Mouse (Mus musculus) heart, embryonic 16.5 days (tissue): ENCODE data around the gene Cybb. TPM values are rescaled to one million over a fixed set of nuclear protein-coding genes. Genes with fewer than 3 reads are reported as not detected.
"Not testable (repeated sequence)": the region's sequence is repeated elsewhere in the genome, so short reads cannot be mapped to it uniquely, and the experiment has no call there.

Experiments used
- ATAC-seq: fragments of 200-750 bp; cut with Nextera tagmentation; replicated peaks from 2 replicates; pipeline ENCODE4 v1.8.0; 2017; ENCODE audit warnings: moderate number of reproducible peaks; ENCODE audit not compliant: insufficient read depth, low FRiP score; ENCODE audit errors: extremely low read depth
- H3K27ac ChIP-seq: fragments of 300-500 bp; sonication (generic); 2 replicates; pipeline ENCODE4 v1.5.1; 2014; ENCODE audit warnings: mild to moderate bottlenecking, low read length, control low read depth, moderate library complexity
- H3K27me3 ChIP-seq: fragments of 300-500 bp; sonication (generic); 2 replicates; pipeline ENCODE4 v1.6.1; 2014; ENCODE audit warnings: low read length, mixed read lengths; ENCODE audit not compliant: control insufficient read depth, insufficient read depth
- H3K36me3 ChIP-seq: fragments of 300-500 bp; sonication (generic); 2 replicates; pipeline ENCODE4 v1.6.1; 2014; ENCODE audit not compliant: control insufficient read depth, insufficient read depth
- H3K4me1 ChIP-seq: fragments of 300-500 bp; sonication (generic); 2 replicates; pipeline ENCODE4 v1.6.1; 2014; ENCODE audit warnings: low read length, mixed read lengths; ENCODE audit not compliant: control insufficient read depth, insufficient read depth
- H3K4me2 ChIP-seq: fragments of 300-500 bp; sonication (generic); 2 replicates; pipeline ENCODE4 v1.6.1; 2014; ENCODE audit warnings: low read depth, mild to moderate bottlenecking, control low read depth, low read length
- H3K4me3 ChIP-seq: fragments of 300-500 bp; sonication (generic); 2 replicates; pipeline ENCODE4 v1.5.1; 2014; ENCODE audit warnings: mild to moderate bottlenecking, control low read depth, low read length
- H3K9ac ChIP-seq: fragments of 300-500 bp; sonication (generic); 2 replicates; pipeline ENCODE4 v1.6.1; 2014; ENCODE audit warnings: low read length, control low read depth
- H3K9me3 ChIP-seq: fragments of 300-500 bp; sonication (generic); replicated peaks from 2 replicates; pipeline ENCODE4 v1.6.1; 2016; ENCODE audit warnings: low read length; ENCODE audit not compliant: control insufficient read depth
- WGBS: fragments of 180-500 bp; shearing (Covaris S2); extraction: QIAGEN DNeasy Blood & Tissue Kit; methylation state at CpG from one replicate; pipeline ENCODE4 v1.1.7; 2014; 5-methylcytosine and 5-hydroxymethylcytosine counted together
- polyA plus RNA-seq: library from polyadenylated mRNA; unstranded; fragments of >200 nt; fragmentation: Nextera tagmentation; extraction: Ambion mirVana; gene quantifications from 2 replicates; pipeline ENCODE4 v1.2.1, GENCODE M21; 2015

Gene Cybb
- polyA plus RNA-seq, result 2.2 and 2.3 TPM in 2 replicates

DNA sequence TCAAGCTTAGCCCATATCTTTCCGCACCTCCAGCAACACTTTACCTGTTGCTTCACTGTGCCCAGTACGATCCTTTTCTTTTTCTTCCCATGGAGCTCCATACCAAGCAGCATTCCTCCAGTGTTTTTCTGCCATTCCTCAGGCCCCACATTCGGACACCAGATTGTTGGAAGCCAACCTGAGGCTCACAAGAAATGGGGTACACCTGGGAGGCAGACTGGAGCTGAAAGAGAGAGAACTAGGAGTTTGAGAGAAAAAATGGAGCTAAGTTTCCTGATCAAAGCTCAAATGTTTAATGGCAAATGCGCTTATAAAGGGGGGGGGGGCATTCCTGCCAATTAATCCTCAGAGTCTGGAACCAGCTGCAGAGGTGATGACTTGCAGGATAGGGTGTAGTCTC is at the start of gene Cybb:
Cybb (minus strand) TSS at position 101 of the 400 bp plus-strand sequence.
- H3K9me3 ChIP-seq, result no peaks in the 10 kb centered on the region
- H3K4me2 ChIP-seq, result no peak within 1 kb of the TSS
- ATAC-seq, result no peak
- no peaks in the 10 kb centered on the region for H3K4me1 ChIP-seq
- H3K27ac ChIP-seq, result no peak within 1 kb of the TSS
- H3K27me3 ChIP-seq, result no peaks in the 10 kb centered on the region
- H3K36me3 ChIP-seq, result no peaks in the 10 kb centered on the region
- no peak within 1 kb of the TSS for H3K9ac ChIP-seq
- no peak within 1 kb of the TSS for H3K4me3 ChIP-seq
- WGBS, result 74% methylated on average over 4 of the region's 4 CpGs

DNA sequence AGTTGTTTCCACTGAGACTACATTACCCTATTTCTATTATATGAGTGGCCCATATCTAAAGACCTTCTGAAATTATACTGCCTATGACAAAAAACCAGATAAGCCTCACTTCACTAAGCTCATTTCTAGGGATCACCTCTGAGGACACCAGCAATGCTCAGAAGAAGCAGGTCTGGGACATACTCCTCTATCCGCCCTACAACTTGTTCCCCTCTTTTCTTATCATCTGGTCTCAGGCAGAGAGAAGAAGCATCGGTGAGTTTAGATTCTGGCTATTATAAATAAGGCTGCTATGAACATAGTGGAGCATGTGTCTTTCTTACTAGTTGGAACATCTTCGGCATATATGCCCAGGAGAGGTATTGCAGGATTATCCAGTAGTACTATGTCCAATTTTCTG is 49.3 kb upstream of the Cybb start:
- no peak for ATAC-seq
- Histone ChIP-seq H3K9me3 (no peaks in the 10 kb centered on the region), H3K4me3 (no peak overlapping the region), H3K4me1 (no peaks in the 10 kb centered on the region), H3K27me3 (no peaks in the 10 kb centered on the region), H3K4me2 (no peak overlapping the region), H3K9ac (no peak overlapping the region), H3K27ac (no peak overlapping the region), H3K36me3 (no peaks in the 10 kb centered on the region)
- WGBS, result 80% methylated on average over 3 of the region's 3 CpGs

DNA sequence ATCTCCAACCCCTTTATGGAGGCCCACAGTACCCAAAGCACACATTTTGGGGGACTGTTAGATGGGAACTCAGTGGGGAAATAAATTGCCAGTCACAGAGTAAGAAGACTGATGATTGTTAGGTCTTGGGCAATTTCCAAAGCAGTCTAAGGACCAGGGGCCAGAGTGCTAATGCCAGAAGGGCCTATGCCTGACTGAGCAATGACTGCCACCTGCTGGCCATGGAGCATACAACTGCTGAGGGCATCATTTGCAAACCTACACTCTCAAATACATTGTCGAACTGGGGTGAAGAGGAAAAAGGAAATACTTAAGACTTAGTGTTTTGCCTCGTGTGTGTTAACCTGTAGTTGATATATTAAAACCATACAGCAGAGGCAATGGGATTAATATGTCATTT is 32.4 kb upstream of the Cybb start:
- not testable (repeated sequence) for H3K4me3 ChIP-seq, H3K27me3 ChIP-seq, H3K36me3 ChIP-seq, H3K9ac ChIP-seq, ATAC-seq, H3K4me2 ChIP-seq, H3K9me3 ChIP-seq, H3K27ac ChIP-seq, H3K4me1 ChIP-seq
- WGBS, result 23% methylated on average over 2 of the region's 2 CpGs

DNA sequence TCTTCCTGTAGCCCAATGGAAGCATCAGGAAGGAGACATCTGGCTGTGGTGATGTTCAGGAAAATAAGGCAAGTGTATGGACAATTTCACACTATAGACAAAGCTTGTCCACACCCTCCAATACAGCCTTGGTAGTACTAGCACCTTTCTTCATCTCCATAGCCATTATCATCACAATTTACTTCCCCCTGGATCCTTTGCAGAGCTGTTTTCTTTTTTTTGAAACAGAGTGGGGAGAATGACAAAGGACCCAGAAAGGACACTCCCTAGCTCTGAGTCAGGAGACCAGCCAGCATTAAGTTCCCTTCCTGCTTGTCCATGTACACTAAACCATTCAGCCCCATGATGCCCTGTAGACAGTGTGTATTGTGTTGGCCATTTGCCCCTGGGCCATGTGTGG is 30.0 kb upstream of the Cybb start:
- not testable (repeated sequence) for ATAC-seq, H3K27ac ChIP-seq, H3K4me1 ChIP-seq, H3K9ac ChIP-seq, H3K27me3 ChIP-seq, H3K4me3 ChIP-seq, H3K36me3 ChIP-seq, H3K4me2 ChIP-seq, H3K9me3 ChIP-seq

DNA sequence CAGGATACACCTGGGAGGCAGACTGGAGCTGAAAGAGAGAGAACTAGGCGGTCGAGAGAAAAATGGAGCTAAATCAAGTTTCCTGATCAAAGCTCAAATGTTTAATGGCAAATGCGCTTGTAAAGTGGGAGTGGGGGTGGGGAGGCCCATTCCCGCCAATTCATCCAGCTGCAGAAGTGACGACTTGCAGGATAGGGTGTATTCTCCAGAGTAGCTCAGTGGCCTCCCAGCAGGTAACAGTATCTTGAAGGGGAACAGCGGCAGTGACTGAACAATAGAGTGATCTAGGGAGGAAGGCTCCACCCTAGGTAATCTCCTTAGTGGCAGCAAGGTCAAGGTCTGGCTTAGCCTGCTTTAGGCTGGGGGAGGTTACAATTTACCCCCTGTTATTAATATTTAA is 12.5 kb downstream of the Cybb start:
- ATAC-seq, H3K4me1 ChIP-seq, H3K4me2 ChIP-seq, H3K27ac ChIP-seq, H3K36me3 ChIP-seq, H3K27me3 ChIP-seq, H3K9me3 ChIP-seq, H3K4me3 ChIP-seq, H3K9ac ChIP-seq: not testable (repeated sequence)
- 83% methylated on average over 6 of the region's 6 CpGs for WGBS

DNA sequence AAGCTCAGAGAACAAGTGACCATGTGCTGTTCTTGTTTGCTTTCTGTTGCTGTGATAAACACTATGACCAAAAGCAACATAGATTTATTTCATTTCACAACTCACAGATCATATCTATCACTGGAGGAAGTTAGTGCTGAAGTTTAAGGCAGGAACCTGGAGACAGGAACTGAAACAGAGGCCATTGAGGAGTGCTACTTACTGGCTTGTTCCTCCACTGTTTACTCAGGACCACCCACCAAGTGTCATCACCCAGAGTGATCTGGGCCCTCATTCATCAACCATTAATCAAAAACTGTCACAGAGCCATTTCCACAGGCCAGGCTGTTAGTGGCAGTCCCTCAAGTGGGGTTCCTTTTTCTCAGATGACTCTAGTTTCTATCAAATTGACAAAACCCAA is 13.1 kb downstream of the Cybb start:
- no peak for ATAC-seq
- Histone ChIP-seq H3K9ac (no peak overlapping the region), H3K27me3 (no peaks in the 10 kb centered on the region), H3K4me1 (no peaks in the 10 kb centered on the region), H3K4me2 (no peak overlapping the region), H3K9me3 (no peaks in the 10 kb centered on the region), H3K4me3 (no peak overlapping the region), H3K36me3 (no peaks in the 10 kb centered on the region), H3K27ac (no peak overlapping the region)

DNA sequence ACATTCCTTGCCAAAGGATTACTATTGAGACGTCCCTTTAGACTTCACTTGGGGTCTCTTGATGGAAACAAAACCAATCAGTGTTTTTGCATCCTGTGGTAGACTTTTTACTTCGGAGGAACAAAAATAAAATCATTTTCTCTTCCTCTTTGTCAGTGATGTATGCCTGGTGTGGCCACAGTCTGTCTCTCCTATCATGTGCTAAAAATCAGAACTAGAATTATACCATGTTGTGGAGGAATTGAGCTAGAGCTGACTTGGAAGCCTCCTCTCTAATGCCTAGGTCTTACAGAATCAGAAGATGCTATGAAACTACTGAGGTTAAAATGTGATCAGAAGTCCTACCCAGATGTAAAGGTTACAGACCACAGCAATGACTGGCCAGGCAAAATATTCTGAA is 13.8 kb downstream of the Cybb start:
- WGBS, result 55% methylated on average over 2 of the region's 2 CpGs
- Histone ChIP-seq H3K4me2 (no peak overlapping the region), H3K4me3 (no peak overlapping the region), H3K9ac (no peak overlapping the region), H3K4me1 (no peaks in the 10 kb centered on the region), H3K27me3 (no peaks in the 10 kb centered on the region), H3K9me3 (no peaks in the 10 kb centered on the region), H3K27ac (no peak overlapping the region), H3K36me3 (no peaks in the 10 kb centered on the region)
- no peak for ATAC-seq

DNA sequence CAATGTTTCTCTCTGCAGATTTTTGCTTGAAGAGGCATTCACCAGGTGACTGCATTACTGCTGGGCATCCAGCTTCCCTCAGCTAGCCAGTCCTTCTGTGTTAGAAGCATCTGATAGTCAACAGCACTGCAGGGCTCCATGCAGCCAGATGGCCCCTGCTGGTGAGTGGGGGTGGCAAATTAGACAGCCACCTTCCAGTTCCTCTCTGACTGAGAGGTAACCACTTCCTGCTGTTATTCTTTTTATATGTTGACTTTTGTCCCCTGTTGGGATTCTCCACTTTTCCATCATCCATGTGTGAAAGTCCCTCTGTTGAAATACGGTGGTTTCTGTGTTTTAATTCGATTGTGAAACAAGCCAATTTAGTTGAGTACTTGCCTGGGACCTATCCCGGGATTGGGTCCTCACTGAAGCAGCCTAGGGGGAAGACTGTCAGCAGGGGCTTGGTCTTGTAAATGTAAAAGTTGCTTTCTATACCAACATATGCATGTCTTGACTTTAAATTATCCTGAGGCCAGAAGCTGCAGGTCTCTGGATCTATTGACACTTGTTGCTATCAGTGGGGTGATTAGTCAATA is 16.7 kb downstream of the Cybb start:
- whole genome bisulfite sequencing, result 31% methylated on average over 3 of the region's 3 CpGs
- ATAC-seq, result no peak
- no peaks in the 10 kb centered on the region for H3K9me3 ChIP-seq

DNA sequence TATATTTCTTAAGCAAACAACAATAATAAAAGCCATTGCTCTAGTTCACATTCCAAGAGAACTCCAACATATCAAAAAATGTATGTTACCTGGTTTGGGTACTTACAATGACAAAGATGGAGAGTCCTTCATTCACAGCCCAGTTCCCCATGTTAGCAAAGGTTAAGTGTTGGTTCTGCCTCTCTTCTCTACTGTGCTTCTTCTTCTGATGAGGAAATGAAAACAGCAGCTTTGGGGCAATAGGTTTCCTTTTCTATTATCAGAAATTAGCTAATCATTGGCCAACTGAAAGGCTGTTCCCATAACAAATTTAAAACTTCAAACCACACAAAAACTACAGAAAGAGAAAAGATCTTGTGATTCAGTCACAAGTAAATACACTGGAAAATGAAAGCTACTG is 18.5 kb downstream of the Cybb start:
- H3K9ac ChIP-seq, result no peak overlapping the region
- H3K4me3 ChIP-seq, result no peak overlapping the region
- H3K27ac ChIP-seq, result no peak overlapping the region
- H3K4me2 ChIP-seq, result no peak overlapping the region
- H3K27me3 ChIP-seq, result no peaks in the 10 kb centered on the region
- H3K4me1 ChIP-seq, result no peaks in the 10 kb centered on the region
- no peaks in the 10 kb centered on the region for H3K9me3 ChIP-seq
- ATAC-seq, result no peak
- no peaks in the 10 kb centered on the region for H3K36me3 ChIP-seq

More for the DNA sequence above, 16.7 kb downstream of the Cybb start:
- Histone ChIP-seq H3K4me3 (no peak overlapping the region), H3K4me2 (no peak overlapping the region), H3K27ac (no peak overlapping the region), H3K36me3 (no peaks in the 10 kb centered on the region), H3K9ac (no peak overlapping the region), H3K27me3 (no peaks in the 10 kb centered on the region), H3K4me1 (no peaks in the 10 kb centered on the region)

DNA sequence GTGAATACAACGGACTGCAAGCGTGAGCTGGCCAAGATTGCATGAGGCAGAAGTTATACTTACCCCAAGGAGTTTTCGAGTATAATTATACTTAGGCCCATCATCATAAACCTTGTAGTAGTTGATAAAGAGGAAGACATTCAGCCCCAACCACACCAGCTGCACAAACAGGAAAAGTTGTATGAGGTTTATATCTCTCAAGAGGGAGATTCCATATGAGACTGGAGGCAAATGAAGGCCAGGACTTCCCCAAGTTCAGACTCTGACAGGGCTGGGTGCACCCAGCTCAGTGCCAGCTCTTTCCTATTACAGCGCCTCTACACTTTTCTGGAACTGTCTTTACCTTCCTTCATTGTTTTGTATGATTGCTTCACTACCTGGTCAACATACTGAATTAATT is 20.6 kb downstream of the Cybb start:
- no peak overlapping the region for H3K4me3 ChIP-seq
- 79% methylated on average over 4 of the region's 4 CpGs for WGBS
- H3K27me3 ChIP-seq, result no peaks in the 10 kb centered on the region
- no peaks in the 10 kb centered on the region for H3K9me3 ChIP-seq
- no peak overlapping the region for H3K9ac ChIP-seq
- no peak overlapping the region for H3K27ac ChIP-seq
- ATAC-seq, result no peak
- no peaks in the 10 kb centered on the region for H3K4me1 ChIP-seq
- no peaks in the 10 kb centered on the region for H3K36me3 ChIP-seq
- no peak overlapping the region for H3K4me2 ChIP-seq
